Mouse (Mus musculus) kidney, postnatal 10 days (tissue): ENCODE data around the gene Itpkc.

Source experiments
- DNase-seq: peaks from one replicate; pipeline ENCODE4 v3.0.0; 2021; ENCODE audit warnings: mixed read lengths

Gene Itpkc

DNA sequence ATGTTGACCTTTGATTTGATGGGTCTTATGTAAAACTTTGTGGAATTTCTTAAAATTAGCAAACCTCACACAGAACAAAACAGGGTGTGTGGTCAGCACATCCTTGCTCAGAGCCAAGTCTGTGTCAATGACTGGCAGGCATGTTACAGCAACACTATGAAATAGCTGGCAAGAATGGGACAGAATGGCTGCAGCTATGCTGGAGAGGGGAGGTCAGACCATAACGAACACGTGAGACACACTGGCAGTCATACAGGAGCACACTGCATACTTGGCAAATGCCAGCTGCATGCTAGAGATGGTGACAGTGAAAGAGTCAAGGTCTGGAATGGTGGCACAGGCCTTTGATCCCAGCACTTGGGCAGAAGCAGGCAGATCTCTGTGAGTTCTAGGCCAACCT is 7.3 kb upstream of the Itpkc start:
- DNase-seq = no peak

DNA sequence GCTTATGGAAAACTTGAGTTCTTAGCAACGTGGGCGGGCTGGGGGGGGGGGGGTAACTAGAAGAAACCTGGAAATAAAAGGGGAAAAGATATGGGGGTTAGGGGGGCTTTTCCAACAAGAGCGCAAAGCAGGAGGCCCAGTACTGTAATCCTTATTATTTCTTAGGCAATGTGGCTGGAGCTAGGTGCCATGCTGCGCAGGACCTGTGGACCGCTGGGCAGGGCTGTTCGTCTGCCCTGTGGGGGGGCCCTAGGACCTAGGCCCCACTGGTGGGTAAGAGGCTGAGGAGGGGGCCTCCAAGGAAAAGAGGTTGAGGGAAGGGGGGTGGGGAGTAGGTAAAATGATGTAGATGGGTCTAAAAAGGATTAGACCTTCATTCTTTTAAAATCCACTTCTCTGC is 4.8 kb upstream of the Itpkc start:
- no peak for DNase-seq

- peak; percentile 96 for DNase-seq
These were observed 4.4 kb upstream of the Itpkc start, which contains the start of gene Coq8b for GRCm38 (mm10) chr7:27232781-27233281. Gene Coq8b, plus strand, starts transcription at chr7:27233023.

- DNase-seq = no peak
These were observed 3.4 kb upstream of the Itpkc start for GRCm38 (mm10) chr7:27231693-27232331.

GRCm38 (mm10) chr7:27230781-27231180 is 2.3 kb upstream of the Itpkc start:
- DNase-seq = no peak

DNA sequence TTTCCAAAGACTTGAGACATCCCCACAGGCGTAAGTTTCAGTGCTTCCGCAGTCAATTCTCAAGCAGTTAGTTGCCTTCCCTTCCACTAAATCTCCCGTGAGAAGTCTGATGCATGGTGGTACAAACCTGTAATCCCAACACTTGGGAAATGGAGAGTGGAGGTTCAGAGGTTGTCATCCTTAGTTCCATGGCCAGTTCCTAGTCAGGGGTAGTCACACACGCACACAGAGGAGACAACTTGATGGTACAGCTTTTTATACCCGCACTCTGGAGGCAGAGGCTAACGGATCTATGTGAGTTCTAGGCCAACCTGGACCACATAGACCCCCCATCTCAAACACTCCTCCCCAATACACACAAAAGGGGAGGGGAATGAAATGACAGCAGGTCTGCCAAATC is 404 bp upstream of the Itpkc start:
- DNase-seq = no peak

DNA sequence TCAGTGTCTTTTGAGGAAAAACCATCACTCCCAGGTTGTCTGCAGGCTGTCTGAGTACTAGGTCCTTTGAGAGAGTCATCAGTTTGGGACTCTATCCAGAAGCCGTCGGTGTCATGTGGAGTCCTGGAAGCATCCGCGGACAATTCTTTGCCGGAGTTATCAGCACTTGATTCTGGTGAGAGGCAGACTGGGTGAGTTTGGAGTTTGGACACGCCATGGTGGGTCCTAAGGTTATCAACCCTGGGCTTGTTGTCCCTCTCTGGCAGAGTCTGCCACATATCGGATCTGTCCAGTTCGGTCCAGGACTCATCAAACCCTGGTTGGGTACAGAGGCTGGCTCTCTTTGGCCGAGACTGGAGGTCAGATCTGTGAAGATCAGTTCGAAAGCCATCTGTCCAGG is 785 bp downstream of the Itpkc start:
- no peak for DNase-seq

- DNase-seq = no peak
These were observed 1.2 kb downstream of the Itpkc start for GRCm38 (mm10) chr7:27227276-27227675.

DNA sequence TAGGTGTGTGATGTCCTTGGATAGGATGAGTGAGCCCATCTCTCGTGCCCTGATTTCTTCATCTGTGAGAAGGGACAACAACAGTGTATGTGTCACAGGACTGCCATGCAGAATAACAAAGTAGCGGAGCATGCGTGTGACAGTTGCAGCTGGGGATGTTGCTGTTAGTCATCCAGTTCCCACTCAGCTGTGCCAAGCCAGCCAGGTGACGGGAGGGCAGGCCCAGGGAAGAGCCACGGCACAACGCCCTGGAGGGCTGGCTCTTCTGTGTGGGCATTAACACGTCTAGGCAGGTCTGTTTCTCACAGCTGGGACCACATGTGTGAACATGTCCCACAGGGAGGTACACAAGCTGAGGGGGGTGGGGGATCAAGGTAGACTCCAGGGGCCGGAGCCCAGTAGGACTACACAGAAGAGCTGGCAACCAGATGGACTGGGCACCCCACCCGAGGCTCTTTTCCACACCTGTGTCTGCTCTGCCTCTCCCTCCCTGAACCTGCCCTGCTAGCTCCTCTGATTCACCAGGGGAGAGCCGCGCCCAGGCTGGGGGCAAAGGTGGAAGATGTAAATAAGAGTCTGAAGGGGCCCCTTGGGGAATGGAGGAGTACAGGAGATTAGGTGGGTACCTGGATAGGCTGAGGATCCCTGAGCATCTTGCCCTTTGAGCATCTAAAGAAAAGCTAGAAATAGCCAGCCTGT is 3.4 kb downstream of the Itpkc start:
- DNase-seq = peak; percentile 19

DNA sequence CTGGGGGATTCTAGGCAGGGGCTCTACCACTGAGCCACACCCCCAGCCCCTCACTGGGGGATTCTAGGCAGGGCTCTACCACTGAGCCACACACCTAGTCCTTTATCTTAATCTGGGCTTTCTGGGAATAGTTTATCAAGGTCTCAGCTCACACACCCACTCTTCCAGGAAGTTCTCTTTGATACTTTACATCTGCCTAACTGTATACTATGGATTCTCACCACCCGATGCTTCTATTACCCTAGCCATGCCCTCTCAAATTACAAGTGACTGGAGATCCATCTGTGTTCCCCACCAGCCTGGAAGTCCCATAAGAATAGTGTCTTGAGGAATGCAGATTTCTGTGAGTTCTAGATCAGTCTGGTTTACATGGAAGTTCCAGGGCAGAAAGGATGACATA is 5.9 kb downstream of the Itpkc start:
- no peak for DNase-seq

- DNase-seq = no peak
These were observed 6.5 kb downstream of the Itpkc start for GRCm38 (mm10) chr7:27221939-27222338.

DNA sequence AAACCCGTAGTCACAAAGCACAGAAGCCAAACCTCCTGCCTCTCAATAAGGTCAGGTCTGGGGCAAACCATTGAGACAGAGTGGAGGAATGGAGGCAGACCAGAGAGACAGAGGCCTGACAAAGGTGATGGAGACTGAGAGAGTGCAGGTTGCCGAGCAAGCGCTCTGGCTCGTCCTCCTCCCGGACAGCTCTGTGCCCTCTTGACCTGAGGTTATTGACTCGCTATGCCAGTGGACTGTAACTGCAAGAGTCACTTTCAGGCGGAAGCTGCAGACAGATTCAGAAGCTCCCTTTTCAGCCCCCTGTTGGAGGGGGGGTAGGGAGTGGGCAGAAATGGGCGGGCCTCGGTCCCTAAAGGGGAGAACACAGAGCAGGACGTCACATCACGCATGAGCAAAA is 8.5 kb downstream of the Itpkc start:
- DNase-seq = no peak

DNA sequence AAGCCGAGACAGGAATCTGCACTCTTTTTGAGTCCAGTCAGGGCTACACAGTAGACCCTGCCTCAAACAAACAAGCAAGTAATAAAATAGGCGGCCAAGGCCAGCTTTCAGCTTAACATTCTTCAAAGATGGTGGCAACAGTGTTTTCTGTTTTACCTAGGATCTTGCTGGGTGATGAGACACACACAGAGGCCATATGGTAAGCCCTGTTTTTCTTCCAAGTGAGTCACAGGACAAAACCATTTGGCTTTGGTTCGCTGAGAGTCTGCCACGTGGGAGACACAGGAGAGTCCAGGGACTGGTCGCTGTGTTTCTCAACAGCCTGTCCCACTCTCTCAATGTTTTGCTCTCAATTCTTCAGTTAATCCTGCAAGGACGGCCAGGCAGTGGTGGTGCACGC is 9.9 kb downstream of the Itpkc start:
- no peak for DNase-seq

DNA sequence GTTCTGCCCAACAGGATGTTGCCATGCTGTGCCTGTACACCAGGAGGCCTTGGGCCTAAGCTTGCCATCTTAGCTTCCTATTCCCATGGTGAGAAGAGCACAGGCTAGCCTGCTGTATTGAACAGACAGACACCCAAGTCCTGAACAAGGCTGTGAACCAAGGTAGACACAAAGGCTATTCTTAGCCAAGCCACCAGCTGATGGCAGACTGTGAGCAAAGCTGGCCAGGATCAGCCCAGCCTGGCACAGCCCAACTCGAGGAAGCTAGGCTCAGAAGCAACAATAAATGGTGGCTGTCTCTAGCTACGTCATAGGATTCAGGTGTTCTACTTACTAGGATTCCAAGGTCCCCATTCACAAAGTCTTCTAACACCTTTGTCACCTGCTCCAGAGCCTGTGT is 15.8 kb downstream of the Itpkc start:
- no peak for DNase-seq

DNA sequence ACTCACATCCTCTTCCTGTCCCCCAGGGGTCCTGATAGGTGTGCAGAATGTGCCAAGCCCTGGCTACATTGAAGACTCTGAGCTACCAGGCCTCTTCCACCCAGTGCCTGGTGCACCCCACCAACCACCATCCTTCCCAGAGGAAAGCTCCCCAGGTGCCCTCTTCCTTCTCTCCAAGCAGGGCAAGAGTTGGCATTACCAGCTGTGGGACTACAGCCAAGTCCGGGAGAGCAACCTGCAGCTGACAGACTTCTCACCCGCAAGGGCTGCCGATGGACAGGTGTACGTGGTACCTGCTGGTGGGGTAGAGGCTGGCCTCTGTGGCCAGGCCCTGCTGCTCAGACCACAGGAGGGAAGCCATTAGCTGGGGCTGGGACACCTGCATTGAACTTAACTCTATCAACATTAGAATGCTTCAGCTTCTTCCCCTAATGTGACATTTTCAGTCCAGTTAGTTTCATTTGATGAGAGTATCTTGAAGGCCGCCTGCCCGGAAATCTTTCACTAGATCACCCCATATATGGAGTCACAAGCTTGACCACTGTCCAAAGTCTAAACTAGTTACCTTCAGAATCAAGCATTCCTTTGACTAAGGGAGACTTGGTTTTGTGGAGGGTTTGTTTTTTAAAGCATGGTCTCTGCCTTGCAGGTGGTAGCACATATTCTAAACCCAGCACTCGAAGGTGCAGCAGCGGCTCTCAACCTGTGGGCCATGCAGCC is 24.6 kb downstream of the Itpkc start:
- no peak for DNase-seq

DNA sequence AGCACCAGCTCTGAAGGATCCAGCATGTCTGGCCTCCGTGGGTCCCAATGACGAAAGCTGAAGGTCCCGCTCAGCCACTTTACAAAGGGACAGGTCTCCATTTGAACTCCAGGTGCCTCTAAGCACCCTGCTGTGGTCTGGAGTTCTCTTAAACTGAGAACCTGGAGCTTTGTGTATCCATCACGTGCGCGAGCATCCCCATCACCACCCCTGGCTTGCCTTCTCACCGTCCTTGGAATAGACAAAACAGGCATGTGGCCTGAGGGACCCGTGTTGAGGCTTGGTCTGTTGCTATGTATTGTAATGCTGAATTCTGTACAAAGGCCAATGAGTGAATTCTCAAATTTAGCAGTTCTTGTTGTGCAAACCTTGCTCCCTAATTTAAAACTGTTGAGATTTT is 29.7 kb downstream of the Itpkc start:
- no peak for DNase-seq

DNA sequence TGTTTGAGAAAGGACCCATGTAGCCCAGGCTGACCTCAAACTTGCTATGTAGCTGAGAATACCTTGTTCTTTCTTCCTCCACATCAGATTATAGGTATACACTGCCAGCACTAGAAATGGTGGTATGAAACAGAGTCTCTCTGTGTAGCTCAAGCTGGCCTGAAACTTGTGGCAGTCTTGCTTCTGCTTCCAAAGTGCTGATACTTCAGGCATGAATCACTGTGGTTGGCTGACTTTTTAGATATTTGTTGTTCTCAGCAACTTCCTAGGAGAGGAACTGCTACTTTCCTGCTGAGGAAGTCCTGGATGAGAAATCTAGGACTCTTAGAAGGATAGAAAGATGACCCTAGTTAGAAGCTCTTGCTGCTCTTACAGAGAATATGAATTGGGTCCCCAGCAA is 30.1 kb downstream of the Itpkc start:
- no peak for DNase-seq

- DNase-seq = no peak
These were observed 30.8 kb downstream of the Itpkc start for GRCm38 (mm10) chr7:27197634-27198033.

DNA sequence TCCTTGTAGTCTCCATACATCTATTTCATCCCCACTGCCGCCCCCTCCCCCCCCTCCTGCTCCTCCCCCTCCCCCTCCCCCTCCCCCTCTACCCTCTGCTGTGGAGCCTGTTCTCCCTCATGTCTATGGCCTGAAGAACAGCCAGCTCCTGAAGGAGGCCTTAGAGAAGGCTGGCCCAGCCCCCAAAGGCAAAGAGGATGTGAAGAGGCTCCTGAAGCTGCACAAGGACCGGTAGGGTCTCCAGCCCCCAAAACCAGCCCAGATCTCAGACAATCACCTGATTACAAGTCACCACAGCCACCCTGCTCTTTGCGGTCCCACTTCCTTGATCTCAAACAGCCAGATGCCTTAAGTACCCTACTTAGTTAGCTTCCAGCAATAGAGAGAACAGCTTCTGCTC is 31.3 kb downstream of the Itpkc start:
- no peak for DNase-seq

DNA sequence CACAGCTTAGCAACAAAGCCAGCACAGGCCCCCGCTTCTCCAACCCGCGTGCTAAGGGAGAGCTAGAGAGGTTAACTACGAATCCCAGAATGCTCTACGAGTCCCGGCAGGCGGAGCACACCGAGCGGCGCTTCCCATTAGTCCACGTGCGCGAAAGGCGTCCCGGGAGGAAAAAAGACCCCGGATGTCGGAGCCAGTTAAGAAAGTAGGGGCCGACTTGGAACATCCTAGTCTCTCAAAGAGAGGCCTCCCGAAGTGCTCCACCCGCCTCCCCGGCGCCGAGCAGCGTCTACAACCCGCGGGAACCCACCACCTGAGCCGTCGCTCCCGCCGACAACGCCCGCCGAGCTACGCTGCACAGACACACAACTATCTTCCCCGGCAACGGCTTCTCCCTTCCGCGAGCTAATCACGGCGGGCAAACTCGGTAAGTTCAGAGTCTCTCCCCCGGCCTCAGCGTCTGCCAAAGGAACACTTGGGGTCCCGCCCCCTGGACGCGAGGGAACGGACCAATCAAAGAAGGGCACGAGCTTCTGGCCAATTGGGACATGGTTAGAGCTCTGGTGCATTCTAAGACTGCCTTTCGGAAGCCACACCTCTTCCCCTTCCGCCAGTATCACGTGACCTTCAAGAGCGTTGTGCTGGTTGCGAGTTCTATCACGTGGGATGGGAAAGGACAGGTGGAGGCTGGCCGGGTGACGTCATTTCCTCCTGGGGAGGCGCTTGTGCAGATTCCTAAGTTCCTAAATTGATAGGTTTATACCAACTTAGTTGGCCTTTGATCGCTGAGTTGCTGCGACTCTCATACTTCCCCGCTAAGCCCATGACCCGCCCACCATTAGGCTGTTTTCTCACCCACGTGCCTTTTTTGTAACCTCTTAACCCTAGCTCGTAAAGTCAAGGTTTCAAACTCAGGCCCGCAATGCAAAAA is 32.5 kb downstream of the Itpkc start, which contains the start of the genes BC024978 and Snrpa:
TSS of gene BC024978 (plus strand) at position 101 of the 931 bp plus-strand sequence.
TSS of gene Snrpa (minus strand) at position 591 of the 931 bp plus-strand sequence.
- peak; percentile 97 for DNase-seq

DNA sequence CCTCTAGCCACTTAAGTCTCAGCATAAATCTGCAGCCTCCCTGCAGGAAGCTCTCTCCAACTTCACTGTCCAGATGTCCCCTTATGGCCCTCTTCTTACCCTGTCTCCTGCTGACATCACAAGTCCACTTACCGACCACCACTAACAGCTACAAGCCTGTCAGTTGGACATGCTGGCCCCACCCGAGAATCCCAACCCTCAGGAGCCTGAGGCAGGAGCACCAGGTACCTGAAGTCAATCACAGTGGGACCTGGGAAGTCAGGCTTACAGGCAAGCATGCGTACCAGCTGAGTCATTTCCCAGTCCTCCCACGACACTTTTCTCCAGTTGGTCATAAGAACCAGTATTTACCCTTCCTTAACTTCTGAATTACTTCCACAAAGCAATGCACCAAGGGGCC is 34.7 kb downstream of the Itpkc start:
- DNase-seq = no peak

DNA sequence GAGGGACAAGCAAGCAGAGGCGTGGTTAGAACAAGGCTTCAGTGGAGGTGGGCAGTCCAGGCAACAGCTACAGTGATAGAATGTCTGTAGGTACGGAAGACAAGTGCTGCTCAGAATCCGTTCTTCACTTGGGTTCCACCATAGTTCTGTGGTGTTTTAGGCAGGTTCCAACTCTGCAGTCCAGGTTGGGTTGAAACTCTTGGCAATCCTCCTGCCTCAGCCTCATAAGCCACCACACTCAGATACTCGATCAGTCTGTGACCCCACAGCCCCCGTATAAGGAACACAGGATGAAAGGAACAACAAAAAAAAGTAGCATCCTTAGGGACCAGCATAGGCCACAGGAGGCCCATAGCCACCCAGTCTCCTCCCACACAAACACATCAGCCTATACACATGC is 36.0 kb downstream of the Itpkc start:
- no peak for DNase-seq
